Mouse (Mus musculus) megakaryocyte progenitor cell, adult 5-6 weeks (primary cell): ENCODE results near the gene Gucy2c. TPM values are rescaled to one million over a fixed set of nuclear protein-coding genes. Genes with fewer than 3 reads are reported as not detected.

Experiments
- ATAC-seq: replicated peaks from 2 replicates; pipeline ENCODE4 v1.8.0; 2016; ENCODE audit warnings: mild to moderate bottlenecking, moderate TSS enrichment, inconsistent platforms; ENCODE audit not compliant: poor library complexity
- total RNA-seq, 2 experiments: library from RNA; stranded (forward) in 1 of 2; stranded (reverse) in 1 of 2; fragments of 157-497, 149-512 nt in 1 of 2; fragments of 200-1000 nt in 1 of 2; gene quantifications; 2 replicates each; pipeline versions ENCODE4 v1.2.3 to v1.2.4; 2015 to 2017

Gucy2c gene
- total RNA-seq (2015) (not detected in 2 replicates), total RNA-seq (2017) (not detected in 2 replicates)

DNA sequence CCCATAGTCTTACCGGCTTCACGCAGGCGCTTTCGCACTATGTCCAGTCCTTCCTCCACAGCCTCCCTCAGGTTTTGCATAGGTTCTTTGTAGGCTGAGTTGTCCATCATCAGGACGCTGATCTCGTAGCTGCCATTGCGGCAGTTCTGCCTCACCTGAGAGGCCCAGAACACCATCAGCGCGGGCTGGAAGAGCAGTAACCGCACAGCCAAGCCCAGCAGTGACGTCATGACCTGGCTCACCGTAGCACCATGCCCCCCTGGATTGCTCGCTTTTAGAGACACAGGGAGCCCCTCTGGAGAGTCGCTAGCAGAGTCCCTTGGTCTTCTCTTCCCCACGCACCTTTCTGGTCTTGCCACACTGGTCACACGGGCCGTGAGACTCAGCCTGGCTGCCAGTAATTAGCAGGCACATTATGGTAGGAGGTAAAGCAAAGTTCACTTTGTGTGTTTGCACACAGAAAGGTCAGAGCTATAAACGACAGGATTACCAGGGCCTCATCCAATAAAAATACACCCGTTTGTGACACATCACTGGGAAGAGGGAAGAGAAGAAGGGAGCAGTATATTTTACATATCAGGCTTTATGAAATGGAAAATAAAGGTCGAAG lies at the start of gene Gucy2c:
TSS of gene Gucy2c (minus strand) at position 389 of the 610 bp plus-strand sequence.
- ATAC-seq: no peak

DNA sequence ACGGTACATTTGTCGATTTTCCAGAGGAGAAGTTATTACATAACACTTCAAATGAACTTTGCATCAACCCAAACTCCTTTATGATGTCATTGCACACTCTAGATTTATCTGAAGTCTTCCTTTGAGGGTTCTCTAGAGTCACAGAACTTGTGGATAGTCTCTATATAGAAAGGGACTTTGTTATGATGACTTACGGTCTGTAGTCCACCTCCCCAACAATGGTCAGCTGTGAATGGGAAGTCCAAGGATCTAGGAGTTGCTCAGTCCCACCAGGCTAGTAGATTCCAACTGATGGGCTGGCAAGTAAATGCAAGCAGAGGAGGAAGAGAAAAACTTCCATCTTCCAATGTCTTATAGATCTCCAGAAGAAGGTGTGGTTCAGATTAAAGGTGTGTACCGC lies 47.1 kb upstream of the Gucy2c start:
- no peak for ATAC-seq

DNA sequence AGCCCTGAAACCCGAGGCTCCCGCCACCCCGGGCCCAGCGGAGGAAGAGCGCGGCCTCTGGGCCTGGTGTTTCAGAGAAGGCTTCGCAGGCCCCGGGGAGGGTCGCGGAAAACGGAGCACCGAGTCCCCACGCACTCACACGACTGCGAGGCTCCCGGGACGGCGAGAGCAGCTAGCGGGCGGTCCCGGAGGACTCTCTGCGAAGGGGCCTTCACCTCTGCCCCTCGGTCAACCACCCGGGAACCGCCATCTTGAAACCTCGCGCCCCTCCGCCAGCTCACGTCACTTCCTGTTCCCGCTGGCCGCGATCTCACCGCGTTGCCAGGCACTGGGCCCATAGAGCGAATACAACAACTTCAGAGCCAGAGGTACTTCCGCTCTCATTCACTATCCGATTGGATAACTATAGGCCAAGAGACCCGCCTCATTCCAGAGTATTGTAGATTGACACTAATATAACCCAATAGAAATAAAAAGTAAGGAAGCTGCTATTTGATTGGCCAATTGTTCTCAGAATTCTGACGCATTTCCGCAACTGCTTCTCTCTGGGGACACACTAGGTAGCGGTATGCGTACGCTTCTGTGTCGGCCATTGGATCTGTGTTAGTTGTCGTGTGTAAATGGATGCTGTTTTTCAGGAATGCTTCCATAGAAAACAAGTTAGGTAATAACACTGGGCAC lies 46.5 kb upstream of the Gucy2c start, which contains the start of gene Wbp11:
TSS of gene Wbp11 (minus strand) at position 353 of the 681 bp plus-strand sequence.
- peak; percentile 96 for ATAC-seq

DNA sequence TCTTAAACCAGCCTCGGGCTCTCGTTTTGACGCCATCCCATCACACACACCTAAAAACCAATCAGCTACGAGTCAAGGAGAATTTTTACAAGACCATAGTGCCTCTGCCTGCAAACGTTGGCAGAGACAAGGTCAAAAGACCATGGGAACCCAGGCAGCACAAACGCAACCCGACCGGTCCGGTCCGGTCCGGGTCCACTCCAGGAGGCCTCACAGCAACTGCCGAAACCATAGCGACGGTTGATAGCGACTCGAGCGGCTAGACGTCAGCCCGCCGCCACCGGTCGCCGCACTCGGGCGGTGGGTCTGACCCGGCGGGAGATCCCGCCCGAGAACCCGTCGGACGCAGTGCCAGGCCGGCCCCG lies 45.9 kb upstream of the Gucy2c start, which contains the start of gene BC049715:
TSS of gene BC049715 (plus strand) at position 111 of the 365 bp plus-strand sequence.
- peak; percentile 15 for ATAC-seq

DNA sequence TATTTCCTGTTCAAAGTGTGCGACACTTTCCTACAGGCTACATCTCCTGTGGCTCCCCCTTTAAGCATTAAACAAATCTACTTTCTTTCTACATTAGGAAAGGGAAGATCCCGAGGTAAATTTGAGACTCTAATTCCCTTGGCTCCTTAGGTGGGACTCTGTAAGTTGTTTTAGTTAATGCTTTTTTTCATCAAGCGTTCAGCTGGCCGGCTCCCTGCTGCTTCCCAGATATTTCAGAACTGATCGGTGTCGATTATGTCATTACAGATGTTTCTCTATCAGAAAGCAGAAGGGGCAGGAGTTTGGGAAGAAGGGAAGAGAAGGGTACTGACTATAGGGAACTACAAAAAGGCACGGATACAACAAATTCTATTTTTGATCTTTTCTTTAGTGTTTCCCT lies 45.6 kb upstream of the Gucy2c start:
- ATAC-seq: no peak

DNA sequence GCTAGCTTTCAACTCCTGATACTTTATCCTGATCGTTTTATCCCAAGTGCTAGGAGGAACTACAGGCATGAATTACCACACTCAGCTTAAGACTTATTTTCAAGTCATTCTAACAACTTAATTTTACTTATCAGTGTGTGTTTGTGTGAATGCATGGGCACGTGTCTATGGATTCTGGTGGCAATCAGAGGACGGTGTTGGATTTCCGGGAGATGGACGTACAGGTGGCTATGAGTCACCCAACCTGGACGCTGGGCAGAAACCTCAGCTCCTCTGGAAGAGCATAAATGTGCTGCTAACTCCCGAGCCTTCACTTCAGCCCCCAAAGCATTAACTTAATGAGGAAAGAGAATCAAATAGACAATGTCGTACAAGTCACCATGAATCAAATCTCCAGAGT lies 43.4 kb upstream of the Gucy2c start:
- no peak for ATAC-seq

DNA sequence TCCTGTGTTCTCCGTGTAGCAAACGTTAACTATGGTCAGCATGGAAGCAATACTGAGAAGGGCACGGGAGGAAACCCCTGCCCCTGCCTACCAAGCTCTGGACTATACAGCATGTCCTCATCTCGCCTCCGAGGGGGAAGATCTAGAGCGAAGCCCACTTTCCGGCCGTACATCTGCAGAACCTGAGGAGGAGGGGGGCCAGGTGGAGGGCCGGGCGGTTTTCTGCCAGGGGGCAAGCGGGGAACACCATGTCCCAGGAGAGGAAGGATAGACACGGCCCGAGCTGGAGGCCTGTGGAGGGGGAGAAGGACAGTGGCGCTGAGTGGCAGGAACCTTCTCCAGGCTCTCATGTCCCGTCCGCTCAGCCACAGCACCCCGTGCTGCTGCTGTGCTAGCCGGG lies 39.5 kb upstream of the Gucy2c start:
- ATAC-seq: no peak

DNA sequence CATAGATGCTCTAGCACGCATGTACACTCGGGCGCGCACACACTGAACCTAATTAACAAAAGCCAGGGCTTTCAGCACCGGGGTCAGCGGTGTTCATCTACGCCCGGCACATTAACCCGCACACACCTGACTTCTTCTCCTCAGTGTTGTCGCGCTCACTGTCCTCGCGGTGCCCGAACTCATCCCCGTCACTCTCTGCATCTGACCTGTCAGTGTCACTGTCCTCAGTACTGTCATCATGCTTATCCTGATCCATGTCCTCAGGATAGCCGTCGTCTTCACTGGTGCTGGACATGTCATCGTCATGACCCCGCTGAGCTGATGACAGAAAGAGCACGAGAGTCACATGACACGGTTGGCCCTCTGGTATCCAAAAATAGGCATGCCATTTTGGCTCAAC lies 38.8 kb upstream of the Gucy2c start:
- 0 out of 2 replicates have a peak, but pooled peaks have one; percentile 20 for ATAC-seq

DNA sequence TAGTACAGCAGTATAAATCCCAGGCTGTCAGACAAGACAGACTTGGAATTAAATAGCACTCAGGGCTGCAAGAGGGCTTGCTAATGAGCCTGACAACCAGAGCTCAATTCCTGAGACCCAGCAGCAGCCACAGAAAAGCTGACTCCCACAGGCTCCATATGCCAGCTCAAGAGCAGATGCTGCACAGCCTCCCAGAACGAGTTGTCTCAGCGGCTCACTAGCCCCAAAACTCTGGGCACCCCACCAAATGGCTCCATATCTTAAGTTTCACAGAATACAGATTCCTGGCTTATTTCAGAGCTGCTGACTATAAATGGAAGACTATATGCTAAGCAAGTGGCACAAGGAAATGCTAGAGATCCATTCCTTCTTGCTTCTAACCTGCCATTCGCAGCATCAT lies 36.0 kb upstream of the Gucy2c start:
- no peak for ATAC-seq

DNA sequence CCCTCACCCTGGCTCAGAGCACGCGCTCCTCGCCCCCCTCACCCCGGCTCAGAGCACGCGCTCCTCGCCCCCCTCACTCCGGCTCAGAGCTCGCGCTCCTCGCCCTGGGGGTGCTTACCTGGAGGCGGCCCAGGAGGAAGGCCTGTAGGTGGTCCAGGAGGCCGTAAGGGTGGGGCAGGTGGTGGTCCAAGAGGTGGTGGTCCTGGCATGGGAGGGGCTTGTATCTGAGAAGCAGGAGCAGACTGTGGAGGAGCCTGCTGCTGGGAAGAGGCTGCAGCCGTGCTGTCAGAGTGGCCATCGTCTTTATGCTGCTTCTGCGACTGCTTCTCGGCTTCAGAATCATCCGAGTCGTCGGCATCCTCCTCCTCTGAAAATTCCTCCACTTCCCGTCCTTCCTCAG lies 35.3 kb upstream of the Gucy2c start:
- no peak for ATAC-seq

DNA sequence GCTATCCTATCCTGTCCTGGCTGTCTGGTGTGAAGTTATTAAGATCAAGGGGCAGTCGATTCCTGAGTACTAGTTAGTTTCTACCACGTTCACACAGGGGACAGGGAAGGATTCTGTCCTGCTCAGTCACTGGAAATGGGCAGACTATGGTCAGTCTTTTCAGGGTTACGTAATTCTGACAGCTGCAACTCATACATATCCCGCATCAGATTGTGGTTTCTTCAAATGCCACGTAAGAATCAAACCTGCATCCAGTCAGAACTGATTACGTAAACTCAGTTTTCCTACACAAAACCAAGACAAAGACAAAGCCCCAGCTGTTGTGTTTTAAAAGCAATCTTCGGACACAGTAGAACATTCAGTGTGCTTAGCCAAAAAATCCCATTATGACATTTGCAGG lies 33.8 kb upstream of the Gucy2c start:
- no peak for ATAC-seq

DNA sequence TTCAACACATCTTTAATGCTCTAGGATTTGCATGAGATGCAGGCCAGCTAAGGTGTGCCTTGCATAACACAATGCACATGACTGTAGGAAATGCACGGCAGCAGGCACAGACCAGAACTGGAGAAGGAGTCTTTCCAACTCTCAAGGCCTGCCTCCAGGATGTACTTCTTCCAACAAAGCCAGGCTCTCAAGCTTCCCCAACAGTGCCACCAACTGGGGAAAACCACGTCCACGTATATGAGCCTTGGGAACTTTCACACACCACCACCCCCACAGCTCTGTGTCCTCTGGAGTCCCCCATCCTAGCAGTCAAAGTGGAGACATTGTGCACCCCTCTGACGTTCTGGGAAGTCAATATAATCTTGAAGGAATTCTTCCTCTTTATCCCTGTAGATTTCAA lies 31.6 kb upstream of the Gucy2c start:
- no peak for ATAC-seq

DNA sequence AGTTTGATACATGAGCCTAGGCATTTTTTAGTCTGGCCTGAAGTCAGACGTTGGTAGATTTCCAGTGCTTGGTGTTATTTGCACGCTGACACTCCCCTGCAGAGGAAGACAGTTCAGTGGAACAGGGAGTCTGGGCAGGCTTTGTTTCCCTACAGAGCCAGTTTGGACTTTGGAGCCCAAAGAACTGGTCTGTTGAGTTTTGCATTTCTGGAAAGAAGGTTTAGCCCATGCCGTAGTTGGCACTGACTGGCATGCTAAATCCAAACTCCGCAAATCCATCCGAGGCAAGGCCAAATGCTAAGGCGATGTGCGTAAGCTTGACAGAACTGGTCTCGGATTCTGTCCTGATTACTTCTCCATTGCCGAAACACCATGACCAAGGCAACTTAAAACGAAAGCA lies 29.6 kb upstream of the Gucy2c start:
- ATAC-seq: no peak

DNA sequence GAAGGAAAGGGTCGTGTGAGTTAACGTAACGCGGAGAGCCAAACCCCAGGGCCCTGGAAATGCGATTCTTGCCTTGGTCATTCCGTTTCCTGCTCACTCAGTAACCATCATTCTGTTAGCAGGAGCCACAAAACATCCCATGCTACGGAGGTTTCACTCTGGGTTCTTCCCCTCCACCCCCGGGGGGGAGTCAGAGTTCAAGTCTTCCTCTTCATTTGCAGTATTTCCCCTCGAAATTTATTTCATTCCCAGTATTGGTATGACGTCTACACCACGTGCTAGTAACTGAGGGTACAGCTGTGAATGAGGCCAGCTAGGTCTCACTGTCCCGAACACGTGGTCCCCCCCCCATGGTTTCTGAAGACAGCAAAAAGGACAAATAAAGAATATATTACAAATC lies 28.1 kb upstream of the Gucy2c start:
- ATAC-seq: no peak

DNA sequence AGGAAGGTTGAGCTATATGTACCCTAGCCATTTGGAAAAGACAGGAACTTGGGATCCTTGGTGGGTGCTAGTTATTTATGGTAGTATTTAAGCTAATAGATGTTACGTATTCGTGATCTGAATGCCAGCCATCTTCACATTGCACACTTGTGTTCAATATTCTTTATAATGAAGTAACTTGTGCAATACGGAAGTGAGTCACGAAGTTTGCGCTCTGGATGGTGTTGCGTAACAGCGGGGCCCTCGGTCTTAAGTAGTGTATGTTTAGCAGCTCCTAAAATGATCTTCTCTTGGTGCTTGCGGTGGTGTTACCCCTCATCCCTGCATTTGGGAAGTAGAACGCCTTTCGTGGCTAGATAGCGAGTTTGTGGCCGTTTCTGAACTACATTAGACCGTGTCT lies 27.5 kb upstream of the Gucy2c start:
- peak; percentile 33 for ATAC-seq

DNA sequence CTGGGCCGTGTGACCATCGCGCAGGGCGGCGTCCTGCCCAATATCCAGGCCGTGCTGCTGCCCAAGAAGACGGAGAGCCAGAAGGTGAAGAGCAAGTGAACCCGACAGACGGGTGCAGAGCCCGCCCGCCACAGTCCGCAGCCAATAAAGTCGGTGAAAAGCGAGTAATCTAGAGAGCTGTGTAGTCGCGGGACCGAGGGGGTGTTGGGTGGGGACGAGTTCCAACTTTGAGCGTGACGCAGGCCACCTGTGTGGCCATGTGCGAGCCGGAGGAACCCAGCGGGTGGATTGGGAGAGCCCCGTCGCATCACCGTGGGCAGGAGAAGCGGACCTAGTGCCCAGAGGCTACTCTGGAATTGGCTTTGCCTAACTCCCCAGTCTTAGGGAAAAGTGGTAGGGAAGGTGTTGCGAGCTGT lies 27.1 kb upstream of the Gucy2c start:
- ATAC-seq: peak; percentile 15

DNA sequence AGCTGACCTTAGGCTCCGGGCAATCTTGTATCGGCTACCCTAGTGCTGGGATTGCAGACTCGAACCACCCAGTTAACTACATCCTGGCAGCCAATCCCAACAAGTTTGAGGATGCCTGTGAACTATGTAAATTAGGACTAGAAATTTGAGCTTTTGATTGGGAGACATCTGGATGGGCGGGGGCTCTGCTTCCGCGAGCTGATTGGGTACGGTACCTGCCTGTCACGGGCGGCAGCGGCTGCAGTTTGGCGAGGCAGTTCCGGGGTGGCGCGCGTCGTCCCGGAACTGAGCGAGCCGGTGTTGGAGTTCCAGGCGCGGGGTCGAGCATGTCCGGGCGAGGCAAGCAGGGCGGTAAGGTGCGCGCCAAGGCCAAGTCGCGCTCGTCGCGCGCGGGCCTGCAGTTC lies 26.5 kb upstream of the Gucy2c start, which contains the start of gene H2afj:
TSS of gene H2afj (plus strand) at position 231 of the 404 bp plus-strand sequence.
- peak; percentile 49 for ATAC-seq

DNA sequence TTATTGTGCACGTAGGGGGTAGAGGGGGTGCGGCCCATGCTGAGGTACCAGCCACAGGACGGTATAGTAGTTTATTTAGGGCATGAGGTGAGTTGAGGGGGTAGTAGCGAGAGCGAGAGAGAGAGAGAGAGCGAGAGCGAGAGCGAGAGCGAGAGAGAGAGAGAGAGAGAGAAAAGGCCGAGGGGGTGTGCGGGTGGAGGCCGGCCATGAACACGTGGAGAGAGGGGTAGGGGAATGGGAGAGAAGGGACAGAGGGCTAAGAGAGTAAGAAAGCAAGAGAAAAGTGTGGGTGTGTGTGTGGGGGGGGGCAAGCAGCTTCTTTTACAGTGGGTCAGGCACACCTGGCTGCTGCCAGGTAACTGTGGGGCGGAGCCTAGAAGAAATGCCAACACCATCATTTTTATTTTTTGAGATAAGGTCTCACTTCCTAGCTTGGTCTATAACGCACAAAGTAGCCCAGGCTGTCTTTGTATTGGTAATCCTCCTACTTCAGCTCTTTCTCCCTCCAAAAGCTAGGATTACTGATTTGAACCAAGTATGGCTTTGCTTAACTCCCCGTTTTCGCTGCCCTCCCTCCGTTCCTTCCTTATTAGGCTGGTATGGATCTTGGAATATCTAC lies 25.9 kb upstream of the Gucy2c start:
- no peak for ATAC-seq

DNA sequence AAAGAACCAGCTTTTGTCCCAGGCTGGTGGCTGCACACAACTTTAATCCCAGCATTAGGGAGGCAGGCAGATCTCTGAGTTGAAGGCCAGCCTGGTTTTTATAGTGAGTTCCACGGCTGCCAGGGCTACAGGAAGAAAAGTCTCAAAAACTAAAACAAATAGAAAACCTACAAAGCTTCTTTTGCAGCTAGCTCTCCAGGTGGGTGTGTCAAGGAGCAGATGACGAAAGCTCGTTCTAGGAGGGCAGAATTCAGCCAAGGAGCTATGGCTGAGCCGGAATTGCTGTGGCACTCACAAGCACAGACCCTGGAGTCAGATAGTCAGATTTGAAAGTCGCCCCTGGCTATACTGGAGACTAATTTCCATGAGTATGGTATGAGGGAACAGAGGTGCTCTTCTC lies 25.3 kb upstream of the Gucy2c start:
- ATAC-seq: no peak

DNA sequence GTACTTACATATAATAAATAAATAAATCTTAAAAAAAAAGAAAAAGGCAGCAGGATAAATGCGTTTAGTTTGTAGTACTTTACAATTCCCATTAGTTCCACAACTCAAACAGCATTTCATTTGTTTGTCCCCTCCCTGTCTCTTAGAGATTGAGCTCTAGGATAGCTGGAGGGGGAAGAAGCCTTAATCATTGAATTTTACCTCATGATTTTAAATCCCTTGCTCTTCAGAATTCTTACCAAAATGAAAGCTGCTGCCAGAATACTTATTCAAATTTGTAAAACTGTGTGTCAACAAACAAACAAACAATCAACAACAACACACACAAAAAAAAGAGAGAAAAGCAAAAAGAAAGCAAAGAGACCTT lies 23.8 kb upstream of the Gucy2c start:
- ATAC-seq: no peak

DNA sequence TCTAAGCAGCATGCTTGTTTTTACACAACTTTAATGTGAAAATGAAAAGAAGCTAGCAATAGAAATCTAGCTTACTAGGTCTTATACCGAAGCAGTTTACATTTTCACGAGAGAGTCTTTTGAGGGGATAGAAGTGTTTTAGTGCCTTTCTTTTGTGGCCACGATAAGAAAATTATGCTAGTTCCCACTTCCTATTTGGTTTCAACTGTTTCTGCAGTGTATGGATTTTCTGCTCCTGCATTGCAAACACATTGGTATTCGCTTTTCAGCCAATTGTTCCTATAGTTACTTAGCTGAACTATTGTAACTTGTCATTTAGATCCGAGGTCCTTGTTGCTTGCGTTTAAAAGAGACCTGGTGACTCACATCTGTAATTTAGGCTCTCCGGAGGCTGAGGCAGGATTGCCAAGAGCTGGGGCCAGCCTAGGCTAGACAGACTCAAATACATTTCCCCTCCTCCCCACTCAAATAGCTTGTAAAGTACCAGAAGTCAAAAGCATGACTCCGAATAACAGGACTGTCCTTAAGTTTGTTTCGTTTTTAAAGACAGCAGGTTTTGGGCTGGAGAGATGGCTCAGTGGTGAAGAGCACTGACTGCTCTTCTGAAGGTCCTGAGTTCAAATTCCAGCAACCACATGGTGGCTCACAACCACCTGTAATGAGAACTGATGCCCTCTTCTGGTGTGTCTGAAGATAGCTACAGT lies 23.3 kb upstream of the Gucy2c start:
- ATAC-seq: no peak
